Mouse (Mus musculus) G1E (cell line): ENCODE results near the gene Ccdc61.

ENCODE experiments used
- CTCF ChIP-seq: IDR thresholded peaks from 2 replicates; pipeline ENCODE4 v1.5.1; 2012; ENCODE audit warnings: low read depth, low read length, inconsistent platforms, mixed read lengths
- GATA1 ChIP-seq: IDR thresholded peaks from 2 replicates; pipeline ENCODE4 v1.6.1; 2012; ENCODE audit warnings: borderline replicate concordance, low read length, inconsistent platforms, mixed read lengths
- GATA2 ChIP-seq: IDR thresholded peaks from 2 replicates; pipeline ENCODE4 v1.6.1; 2012; ENCODE audit warnings: low read depth, low read length, inconsistent platforms, borderline replicate concordance
- POLR2AphosphoS5 ChIP-seq: IDR thresholded peaks from 2 replicates; pipeline ENCODE4 v1.6.1; 2012; ENCODE audit warnings: low read depth, low read length, inconsistent platforms; ENCODE audit not compliant: insufficient replicate concordance
- TAL1 ChIP-seq: conservative IDR thresholded peaks from 2 replicates; pipeline ENCODE4 v1.6.1; 2012; ENCODE audit warnings: low read depth, low read length, inconsistent platforms, mixed read lengths

GRCm38 (mm10) chr7:18910241-18910831, at the start of gene Ccdc61:
- TF ChIP-seq CTCF (no peak), GATA2 (no peak), TAL1 (no peak), GATA1 (no peak), POLR2AphosphoS5 (no peak)
